Mouse (Mus musculus) left cerebral cortex, adult 9 months (tissue): ENCODE measurements around the gene Med9.
"Not testable (repeated sequence)": the region's sequence is repeated elsewhere in the genome, so short reads cannot be mapped to it uniquely, and the experiment has no call there.

Experiments
- DNase-seq, 2 experiments: peaks; one replicate each; pipeline ENCODE4 v3.0.0; 2022; ENCODE audit warnings: low spot score in 2 of 2

Gene Med9

GRCm38 (mm10) chr11:59944855-59945254 lies 3.2 kb upstream of the Med9 start:
- DNase-seq: not testable (repeated sequence)

- DNase-seq: no peak
These were observed 378 bp downstream of the Med9 start for GRCm38 (mm10) chr11:59948401-59948767.

GRCm38 (mm10) chr11:59952892-59953291 lies 4.9 kb downstream of the Med9 start:
- no peak for DNase-seq

- no peak for DNase-seq
These were observed 8.7 kb downstream of the Med9 start for GRCm38 (mm10) chr11:59956749-59957148.

GRCm38 (mm10) chr11:59959453-59959852 lies 11.4 kb downstream of the Med9 start:
- no peak for DNase-seq

- DNase-seq: no peak
These were observed 12.7 kb downstream of the Med9 start for GRCm38 (mm10) chr11:59960476-59961337.

- no peak for DNase-seq
These were observed 13.4 kb downstream of the Med9 start for GRCm38 (mm10) chr11:59961338-59961875.

- no peak for DNase-seq
These were observed 14.6 kb downstream of the Med9 start for GRCm38 (mm10) chr11:59962590-59962989.

GRCm38 (mm10) chr11:59963364-59964162 lies 15.6 kb downstream of the Med9 start:
- DNase-seq: no peak

- no peak for DNase-seq
These were observed 16.3 kb downstream of the Med9 start for GRCm38 (mm10) chr11:59964163-59964758.

GRCm38 (mm10) chr11:59964818-59965217 lies 16.8 kb downstream of the Med9 start, which contains the start of gene Rasd1:
Gene Rasd1 (minus strand): TSS chr11:59964944.
- peak in 1 of 2 experiments; percentile 59 for DNase-seq

GRCm38 (mm10) chr11:59965227-59966101 lies 17.5 kb downstream of the Med9 start:
- peak in 1 of 2 experiments; percentile 83 for DNase-seq

GRCm38 (mm10) chr11:59966102-59966483 lies 18.1 kb downstream of the Med9 start:
- DNase-seq: no peak

- no peak for DNase-seq
These were observed 19.8 kb downstream of the Med9 start for GRCm38 (mm10) chr11:59967765-59968164.

- DNase-seq: no peak
These were observed 22.8 kb downstream of the Med9 start for GRCm38 (mm10) chr11:59970780-59971179.

GRCm38 (mm10) chr11:59971691-59972090 lies 23.7 kb downstream of the Med9 start:
- no peak for DNase-seq

- no peak for DNase-seq
These were observed 25.4 kb downstream of the Med9 start for GRCm38 (mm10) chr11:59973389-59973788.

GRCm38 (mm10) chr11:59975241-59975640 lies 27.2 kb downstream of the Med9 start:
- DNase-seq: no peak

GRCm38 (mm10) chr11:59977831-59978230 lies 29.8 kb downstream of the Med9 start:
- DNase-seq: no peak

GRCm38 (mm10) chr11:59989406-59989805 lies 41.4 kb downstream of the Med9 start:
- no peak for DNase-seq

GRCm38 (mm10) chr11:59991365-59991764 lies 43.4 kb downstream of the Med9 start:
- no peak for DNase-seq
